Mouse (Mus musculus): ENCODE measurements around the gene 4931428L18Rik. TPM values are rescaled to one million over a fixed set of nuclear protein-coding genes. Genes with fewer than 3 reads are reported as not detected.

4931428L18Rik gene
- total RNA-seq, 2 experiments from 2014 or later: not detected

DNA sequence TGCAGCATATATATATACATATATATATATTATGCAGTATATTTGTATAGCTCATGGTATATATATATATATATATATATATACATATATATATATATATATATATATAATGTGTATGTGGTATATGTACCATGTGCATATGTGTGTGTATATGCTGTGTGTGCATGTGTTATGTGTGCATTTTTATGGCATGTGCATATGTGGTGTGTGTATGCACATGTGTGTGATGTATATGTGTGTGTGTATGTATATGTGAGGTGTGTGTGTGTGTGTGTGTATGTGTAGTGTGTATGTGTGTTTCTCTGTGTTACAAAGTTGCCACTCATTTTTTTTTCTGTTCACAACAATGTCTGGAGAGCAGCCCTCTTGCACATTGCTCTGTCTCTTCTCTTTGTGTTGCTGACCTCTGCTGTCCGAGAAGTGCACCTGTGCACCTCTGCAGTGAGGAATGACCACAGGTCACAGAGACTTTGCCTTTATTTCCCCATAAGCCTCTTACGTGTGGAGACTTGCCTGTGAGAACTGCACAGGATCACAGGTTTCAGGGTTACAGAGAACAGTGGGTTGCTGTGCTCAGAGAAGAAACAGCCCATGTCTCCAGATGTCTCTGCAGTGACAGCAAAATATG lies 69.6 kb downstream of the 4931428L18Rik start:
- DNase-seq: peak; percentile 10 to 45

DNA sequence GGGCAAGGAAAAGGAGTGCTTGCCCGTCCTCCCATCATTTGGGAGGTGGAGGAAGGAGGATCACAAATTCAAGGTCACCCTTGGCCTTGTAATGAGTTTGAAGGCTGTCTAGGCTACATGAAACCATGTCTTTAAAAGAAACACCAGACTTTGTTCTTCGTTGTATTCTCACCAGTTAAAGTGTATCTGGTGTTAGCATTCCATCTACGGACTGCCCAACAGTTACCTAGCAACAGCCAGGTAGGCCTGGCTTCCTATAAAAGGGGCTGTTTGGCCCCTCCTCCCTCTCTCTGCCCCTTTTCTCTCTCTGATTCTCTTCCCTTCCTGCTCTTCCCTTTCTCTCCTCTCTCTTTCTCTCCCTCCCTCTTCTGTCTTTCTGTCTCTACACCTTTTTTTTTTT lies 71.9 kb downstream of the 4931428L18Rik start:
- DNase-seq: no peak

DNA sequence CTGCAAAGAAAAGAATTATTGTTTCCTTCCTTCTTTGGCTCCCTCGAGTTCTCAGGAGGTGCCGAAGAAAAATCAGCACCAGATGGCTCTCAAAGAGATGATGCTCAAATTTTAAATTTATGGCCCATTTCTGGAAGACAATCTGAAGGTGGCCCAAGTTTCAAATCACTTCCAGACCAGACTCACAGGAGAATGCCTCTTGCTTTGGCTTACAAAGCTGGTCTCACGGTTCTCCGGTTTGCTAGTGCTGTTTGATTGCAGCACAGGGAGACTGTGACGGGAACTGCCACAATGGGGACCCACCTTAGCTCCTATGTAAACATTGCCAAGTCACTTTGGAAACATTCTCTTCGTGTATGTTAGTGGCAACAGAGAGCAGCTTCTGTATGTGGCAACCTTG lies 72.8 kb downstream of the 4931428L18Rik start:
- DNase-seq: no peak

DNA sequence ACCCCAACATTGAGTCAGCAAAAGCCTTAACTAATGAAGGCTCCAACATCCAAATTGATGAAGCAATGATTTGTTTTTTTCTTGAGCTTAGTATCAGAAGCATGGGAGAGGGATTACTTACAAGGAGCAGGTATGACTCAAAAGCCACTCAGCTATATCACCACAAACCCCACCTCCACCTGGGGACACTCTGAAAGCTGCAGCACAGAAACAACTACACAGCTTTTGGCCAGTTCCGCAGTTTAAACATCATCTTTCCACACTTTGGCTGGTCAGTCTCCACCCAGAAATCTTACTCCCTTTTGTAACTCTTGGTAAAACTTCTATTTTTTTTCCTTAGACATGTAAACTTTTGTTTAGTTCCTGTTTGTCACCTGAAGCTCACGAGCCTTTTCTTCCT lies 78.9 kb downstream of the 4931428L18Rik start:
- no peak for DNase-seq

DNA sequence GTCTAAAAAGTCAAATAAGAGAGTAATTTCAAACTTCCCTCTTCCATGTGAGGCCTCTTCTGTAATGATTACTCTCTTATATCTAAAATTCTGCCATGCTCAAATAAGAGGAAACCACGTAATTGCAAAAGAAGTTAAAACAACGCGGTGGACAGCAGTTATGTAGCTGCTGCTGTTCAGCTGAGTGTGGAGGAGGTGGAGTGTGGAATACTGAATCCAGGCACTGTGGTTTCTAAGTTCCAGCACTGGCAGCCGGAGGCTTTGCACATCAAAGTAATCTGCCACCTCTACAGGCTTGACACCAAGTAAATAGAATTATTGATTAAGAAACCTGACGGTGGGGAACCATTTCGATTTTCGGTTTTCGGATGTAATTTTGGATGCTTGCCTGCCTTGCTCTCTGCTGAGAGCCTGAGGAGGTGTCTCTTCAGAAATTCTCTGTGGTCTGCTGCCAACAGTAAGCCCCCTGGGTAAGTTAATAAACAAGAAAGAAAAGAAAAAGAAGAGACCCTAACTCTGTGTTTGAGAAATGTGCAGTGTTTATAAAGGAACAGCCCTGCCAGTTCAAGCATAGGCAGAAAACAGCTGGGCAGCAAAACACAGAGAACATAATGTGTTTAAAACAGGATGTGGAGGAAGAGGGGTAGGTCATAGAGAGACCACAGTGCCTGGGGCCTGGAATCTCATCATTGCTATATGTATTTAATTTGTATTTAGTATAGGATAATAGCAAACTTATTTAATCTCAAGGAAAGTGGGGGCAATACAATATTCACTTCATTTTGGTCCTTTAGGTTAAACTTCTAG lies 80.0 kb downstream of the 4931428L18Rik start:
- no peak for DNase-seq

DNA sequence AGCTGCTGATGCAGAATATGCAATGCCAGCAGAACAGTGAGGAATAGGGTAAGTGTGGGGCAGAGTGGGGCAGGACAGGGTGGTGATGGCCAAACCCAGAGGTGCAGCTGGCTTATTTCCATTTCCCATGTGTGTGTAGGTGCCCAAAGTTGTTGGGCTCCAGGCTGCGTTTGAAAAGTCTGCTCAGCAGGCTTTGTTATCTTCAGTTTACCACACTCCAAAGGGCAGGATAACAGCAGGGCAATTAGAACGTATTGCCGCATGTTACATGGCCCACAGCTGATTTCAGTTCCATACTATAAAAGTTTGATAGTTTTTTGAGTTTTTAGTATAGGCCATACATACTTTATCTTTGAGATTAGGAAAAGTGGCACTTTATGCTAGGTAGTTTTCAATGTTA lies 84.1 kb downstream of the 4931428L18Rik start:
- DNase-seq: no peak

DNA sequence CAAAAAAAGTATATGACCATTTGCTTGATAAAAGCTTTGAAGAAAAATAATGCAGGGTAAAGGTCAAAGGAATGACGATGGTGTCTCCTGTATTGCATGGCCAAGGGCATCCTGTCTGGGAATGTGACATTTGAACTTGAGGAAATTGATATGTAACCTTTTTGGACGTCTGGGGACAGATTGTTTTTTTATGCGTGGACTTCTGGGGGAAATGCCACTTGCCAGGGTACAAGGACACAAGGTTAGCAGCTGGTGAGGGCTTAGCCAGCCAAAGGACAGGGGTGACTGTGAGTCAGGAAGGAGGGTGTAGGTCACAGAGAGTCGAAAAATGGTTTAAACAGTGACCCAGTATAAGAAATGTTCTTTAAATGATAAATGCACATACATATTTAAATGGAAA lies 109.0 kb downstream of the 4931428L18Rik start:
- peak; percentile 39 to 72 for DNase-seq

DNA sequence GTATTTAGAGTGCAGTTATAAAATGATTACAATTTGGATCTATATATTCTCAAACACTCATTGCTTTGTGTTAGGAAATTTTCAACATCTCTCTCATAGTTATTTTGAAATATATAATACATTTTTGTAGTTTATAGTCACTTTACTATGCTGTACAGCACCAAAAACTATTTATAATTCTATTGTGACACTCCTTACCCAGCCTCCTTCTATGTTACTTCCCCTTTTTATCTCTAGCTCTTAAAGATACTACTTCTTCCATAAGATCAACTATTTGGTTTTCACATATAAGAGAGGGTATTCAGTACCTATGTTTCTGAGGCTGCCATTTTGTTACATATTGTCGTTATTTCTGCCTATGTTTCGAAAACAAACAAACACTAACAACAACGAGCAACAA lies 114.5 kb downstream of the 4931428L18Rik start:
- no peak for DNase-seq

DNA sequence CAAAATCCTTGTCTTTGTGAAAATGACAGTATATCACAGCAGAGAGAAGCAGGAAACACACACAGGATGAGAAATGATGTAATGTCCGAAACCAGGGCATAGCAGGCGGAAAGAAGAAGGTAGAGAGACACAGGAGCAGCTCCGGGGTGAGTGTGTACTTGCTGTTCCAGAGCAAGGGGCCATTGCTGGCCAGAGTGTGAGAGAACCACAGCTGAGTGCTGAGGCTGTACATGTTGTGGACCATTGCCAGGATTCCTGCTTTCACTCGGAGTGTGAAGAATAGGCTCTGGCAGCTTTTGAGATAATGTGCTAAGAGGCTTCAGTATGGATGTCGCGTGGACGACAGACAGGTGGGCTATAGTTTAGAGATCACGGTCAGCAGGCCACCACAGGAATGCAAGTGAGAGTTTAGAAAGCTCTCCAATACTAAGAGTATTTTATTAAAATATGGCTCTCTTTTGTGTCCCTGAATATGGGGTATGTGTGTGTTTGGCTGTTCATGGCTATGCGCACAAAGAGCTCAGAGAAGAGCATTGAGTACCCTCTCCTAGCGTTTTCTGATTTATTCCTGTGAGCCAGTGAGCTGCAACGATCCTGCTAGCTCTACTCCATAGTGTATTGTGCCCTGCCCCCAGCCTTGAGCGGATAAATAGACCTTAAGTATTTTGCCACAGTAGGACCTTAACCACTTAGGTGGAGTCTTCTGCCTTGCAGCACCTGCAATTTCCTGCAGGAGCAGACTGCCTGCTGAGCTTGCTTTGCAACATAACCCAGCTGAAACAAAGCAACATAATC lies 119.4 kb downstream of the 4931428L18Rik start:
- no peak for DNase-seq

DNA sequence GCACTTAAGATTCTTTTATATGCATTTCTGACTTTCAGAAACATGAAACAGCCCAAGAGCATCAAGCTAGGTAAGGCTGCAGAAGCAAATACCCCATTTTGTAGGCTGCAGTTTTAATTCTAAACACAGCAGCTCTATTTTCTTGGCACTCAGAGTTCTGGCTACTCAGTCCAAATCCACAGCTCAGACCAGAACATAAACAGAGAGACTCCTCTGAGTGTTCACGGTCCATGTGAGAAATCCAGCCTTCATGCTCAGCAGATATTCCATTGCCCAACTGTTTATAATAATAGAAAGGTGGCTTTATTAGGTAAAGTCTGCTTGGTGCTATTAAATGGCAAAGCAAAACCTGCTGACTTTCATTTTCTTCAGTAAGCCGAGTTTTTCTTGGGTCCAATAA lies 120.2 kb downstream of the 4931428L18Rik start:
- DNase-seq: no peak

DNA sequence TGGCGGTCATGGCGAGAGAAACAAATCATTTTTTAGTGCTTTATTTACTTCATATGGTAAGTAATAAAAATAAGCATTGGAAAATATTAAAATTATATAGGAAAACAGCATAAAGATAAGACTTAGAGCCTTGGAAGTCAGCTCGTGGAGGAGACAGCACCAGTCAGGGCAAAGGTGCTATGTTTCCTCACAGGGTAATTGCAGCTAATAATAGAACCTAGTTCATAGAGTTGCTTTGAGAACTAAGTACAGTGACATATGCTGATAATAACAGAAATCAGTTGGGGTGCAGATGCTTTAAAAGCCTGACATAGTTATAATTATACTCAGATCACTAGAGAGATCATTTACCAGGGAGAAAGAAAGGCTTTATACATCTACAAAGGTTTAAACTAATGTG lies 125.3 kb downstream of the 4931428L18Rik start:
- no peak for DNase-seq

DNA sequence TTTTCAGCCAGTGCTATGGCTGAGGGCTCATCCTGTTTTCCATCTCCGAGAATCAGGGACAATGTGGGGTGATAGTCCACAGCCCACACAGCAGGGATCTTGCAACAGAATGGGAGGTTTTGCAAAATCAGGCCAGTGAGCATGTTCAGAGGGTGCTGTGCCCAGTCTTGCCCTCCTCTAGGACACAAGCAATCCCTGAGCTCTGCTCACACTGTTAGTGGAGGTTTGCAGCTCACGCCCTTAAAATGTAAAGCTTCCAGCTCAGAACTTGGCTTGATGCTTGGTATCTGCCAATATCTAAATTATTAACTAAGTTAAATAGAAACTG lies 126.1 kb downstream of the 4931428L18Rik start:
- DNase-seq: peak; percentile 22 to 30

DNA sequence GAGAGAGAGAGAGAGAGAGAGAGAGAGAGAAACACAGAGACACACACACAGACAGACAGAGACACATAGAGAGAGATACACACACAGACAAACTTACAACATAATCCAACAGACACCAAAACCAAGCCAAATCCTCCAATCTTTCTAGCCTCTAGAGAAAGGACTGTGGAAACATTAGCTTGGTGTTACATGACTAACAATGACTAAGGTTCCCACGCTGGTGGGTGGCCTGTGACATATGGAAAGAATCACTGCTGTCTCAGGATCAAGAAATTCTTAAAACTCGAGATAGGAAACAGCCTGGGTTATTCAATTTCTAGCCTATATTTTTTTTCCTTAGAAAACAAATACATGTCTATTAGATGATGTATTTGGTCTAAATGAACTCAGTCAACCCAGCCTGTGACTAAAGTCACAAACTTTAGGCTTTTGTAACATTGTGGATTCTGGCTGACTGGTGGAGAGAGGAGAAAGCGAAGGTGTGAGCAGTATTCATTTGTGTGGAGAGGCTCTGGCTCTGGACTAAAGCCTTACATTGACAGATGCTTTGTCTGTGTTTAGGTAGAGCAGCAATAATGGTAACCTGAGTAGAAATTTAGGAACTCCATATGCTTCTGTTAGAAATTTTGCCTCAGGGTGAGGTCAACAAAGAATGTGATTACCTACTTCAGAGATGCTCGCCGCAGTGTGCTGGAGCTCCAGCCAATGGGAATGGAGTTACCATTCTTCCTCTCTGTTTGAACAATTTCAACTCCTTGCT lies 126.6 kb downstream of the 4931428L18Rik start:
- DNase-seq: no peak

DNA sequence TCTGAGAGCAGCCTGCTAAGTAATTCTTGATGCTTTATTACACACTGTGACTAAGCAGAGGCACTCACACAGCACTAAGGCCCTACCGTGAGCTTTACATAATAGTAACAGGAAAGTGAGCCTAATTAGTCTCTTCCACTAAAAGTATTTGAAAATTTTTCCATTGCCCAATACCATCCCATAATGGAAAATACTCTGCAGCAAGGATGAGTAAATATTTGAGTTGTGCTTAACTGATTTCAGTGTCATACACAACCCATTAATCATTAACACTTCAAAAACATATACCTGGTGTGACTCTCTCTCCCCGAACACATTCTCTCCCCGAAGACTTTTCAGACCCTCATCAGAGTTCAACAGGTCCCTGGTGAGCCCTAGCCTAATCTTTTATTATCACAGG lies 127.7 kb downstream of the 4931428L18Rik start:
- no peak for DNase-seq

DNA sequence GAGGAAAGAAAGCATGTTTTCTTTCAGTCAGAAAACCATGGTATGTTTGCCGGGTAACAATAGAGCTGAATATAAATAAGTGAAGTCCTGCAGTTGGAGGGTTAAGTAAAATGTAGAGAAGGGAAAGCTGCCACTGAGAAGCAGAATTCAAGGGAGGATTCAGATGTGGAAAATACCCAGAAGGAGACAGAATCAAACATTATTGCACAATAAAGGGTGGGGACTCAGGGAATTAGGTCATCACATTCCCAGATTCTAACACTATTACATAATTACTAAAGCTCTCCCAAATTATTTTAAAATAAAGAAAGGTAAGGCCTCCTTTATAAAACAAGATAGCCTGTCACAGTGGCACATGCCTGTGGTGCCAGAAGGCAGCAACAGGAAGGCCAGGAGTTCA lies 128.5 kb downstream of the 4931428L18Rik start:
- DNase-seq: no peak

DNA sequence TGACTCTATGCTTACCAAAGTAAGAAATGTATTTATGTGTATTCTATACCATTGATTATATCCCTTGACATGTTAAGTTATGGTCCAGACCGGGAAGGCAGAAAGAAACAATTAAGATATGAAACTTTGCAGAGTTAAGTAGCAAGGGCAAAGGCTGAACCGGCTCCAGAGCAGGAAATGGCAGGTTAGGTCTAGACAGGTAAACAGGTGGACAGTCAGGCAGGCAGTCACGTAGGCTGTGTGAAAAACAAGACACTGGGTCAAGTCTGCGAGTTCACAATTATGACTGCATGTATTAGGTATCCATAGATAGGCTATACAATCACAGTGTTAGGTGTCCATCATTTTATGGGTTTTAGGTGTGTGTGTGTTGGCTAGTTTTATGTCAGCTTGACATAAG lies 133.8 kb downstream of the 4931428L18Rik start:
- no peak for DNase-seq

DNA sequence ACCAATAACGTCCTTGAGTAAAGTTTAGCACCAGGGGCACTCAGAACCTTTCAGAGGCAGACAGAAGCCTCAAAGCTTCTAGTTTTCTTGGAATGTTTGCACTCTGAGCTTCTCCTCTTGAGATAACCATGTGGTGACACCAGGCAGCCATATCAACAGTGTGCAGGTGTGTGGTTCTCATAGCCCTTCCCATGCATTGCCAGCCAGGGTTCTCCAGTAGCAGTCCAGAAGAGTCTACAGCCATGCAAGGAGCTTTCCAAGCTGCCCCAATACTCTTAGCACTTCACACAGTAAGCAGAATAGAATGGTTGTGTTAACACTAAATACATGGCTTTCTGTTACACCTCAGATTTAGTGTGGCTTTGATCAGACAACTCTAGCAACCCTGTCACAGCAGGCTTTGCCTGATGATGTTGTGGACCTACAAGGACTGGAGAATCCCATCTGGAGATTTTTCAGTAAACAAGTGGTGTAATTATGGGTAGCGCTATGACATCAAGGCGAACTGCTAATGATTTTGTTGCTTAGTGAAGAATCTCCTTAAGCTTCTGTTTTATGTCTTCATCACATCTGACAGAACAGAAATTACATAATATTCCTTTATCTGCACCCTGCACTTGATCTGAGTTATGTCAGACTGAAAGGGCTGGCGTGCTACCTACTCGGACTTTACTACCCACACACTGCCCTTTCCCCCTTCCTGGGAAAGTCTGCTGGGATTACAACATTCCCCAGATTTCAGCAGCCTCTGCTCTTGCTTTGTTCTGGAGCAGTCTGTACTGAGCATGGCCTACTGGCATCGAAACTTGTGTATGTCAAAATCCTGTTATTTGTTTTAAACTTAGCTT lies 149.7 kb downstream of the 4931428L18Rik start:
- DNase-seq: peak in 1 of 2 experiments; percentile 26

DNA sequence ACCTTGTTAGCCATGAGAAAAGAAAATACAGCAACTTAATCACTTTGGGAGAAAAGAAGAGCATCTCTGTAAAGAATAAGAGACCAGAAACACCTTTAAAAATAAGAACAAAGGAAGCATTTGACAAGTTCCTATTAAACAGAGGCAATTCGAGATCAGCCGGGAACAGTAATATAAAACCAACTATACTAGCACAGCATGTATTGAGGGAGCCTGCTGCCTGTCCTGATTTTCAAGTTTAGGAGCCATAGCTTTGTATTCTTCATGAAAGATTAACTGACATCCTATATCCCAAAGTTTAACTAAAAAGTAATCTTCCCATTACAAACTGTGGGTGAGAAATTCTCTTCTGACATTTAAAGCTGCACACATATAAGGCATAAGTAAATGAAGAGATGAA lies 151.3 kb downstream of the 4931428L18Rik start:
- DNase-seq: no peak

DNA sequence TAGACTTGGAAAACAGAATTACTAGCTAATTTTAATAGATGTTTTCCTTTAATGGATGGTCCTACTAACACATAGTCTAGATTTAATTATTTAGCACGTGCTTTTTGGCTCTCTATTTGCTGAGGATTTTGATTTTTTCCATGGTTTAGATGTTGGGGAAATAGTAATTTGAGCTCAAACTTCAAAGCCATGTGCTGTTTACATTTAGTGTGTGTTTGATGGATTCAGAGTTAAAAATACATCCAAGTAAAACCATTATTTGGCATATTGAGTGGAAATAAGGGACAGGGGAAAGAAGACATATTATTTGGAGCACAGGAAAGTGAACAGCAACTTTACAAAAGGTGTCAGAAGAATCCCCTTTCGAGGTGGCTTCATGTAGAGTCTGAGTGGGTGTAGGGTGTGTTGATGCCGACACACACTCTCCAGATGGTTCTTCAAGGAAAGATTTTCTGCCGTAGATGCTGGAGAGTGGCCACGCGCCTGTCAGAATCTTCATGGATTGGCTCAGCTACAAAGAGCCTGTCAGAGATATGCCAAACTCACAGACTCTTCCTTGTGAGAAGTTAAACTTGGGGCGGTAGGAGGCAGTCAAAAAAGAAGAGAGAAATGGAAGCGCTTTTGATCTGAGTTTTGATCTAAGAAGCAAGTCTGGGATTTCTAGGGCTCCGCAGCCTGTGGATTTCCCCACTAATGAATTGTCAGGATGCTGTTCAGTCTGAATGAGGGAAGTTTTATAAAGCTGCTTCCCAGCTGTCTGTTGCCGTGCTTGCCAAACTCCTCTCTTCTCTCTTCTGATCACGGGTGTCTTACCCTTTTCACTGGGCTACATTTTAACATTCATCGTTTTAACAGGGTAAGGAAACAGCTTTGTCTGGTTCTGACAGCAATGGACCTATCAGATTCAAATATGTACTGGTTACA lies 157.4 kb downstream of the 4931428L18Rik start:
- no peak for DNase-seq

DNA sequence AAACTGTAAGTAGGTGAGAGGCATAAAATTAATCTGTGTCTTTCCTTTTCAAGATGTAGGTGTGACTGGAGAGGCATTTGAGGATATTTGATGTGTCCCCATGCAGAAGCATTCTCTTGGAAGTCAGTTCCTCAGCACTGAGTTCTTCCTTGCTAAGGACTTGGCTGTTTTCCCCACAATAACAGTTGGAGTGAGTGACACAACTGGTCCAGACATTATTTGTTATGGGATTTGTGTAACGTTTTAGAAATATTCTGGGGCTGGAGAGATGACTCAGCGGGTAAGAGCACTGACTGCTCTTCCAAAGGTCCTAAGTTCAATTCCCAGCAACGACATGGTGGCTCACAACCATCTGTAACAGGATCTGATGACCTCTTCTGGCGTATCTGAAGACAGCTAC lies 162.7 kb downstream of the 4931428L18Rik start:
- DNase-seq: no peak
